Mouse (Mus musculus) ES-Bruce4 (cell line): ENCODE results near the gene Olfr721-ps1. TPM values are rescaled to one million over a fixed set of nuclear protein-coding genes. Genes with fewer than 3 reads are reported as not detected.

Source experiments
- H3K27ac ChIP-seq: 2 replicates; pipeline ENCODE4 v1.5.1; 2012; ENCODE audit warnings: low read length, inconsistent platforms; ENCODE audit not compliant: insufficient read depth
- H3K27me3 ChIP-seq: 2 replicates; pipeline ENCODE4 v1.6.1; 2012; ENCODE audit warnings: mild to moderate bottlenecking, low read length, inconsistent platforms; ENCODE audit not compliant: control insufficient read depth, poor library complexity, insufficient read depth, severe bottlenecking
- H3K36me3 ChIP-seq: 2 replicates; pipeline ENCODE4 v1.6.1; 2012; ENCODE audit warnings: inconsistent platforms, mild to moderate bottlenecking, low read length, moderate library complexity; ENCODE audit not compliant: control insufficient read depth, poor library complexity, insufficient read depth, severe bottlenecking
- H3K4me1 ChIP-seq: one replicate; pipeline ENCODE4 v1.8.1; 2011; ENCODE audit warnings: low read length; ENCODE audit not compliant: control insufficient read depth, insufficient read depth
- H3K4me3 ChIP-seq: 2 replicates; pipeline ENCODE4 v1.5.1; 2011; ENCODE audit warnings: low read depth, mild to moderate bottlenecking, low read length
- H3K9ac ChIP-seq: 2 replicates; pipeline ENCODE4 v1.6.1; 2012; ENCODE audit warnings: low read depth, mild to moderate bottlenecking, inconsistent platforms; ENCODE audit not compliant: poor library complexity, severe bottlenecking
- H3K9me3 ChIP-seq: replicated peaks from 2 replicates; pipeline ENCODE4 v1.6.1; 2012; ENCODE audit warnings: mild to moderate bottlenecking, low read length, inconsistent platforms; ENCODE audit not compliant: control insufficient read depth, poor library complexity, insufficient read depth, severe bottlenecking
- CTCF ChIP-seq: IDR thresholded peaks from one replicate; pipeline ENCODE4 v1.8.1; 2011; ENCODE audit warnings: low read depth, low read length
- EP300 ChIP-seq: IDR thresholded peaks from 2 replicates; pipeline ENCODE4 v1.6.1; 2011; ENCODE audit warnings: low read depth, low read length; ENCODE audit not compliant: insufficient read depth
- POLR2A ChIP-seq: IDR thresholded peaks from one replicate; pipeline ENCODE4 v1.8.1; 2011; ENCODE audit warnings: low read length; ENCODE audit not compliant: insufficient read depth
- polyA plus RNA-seq: library from polyadenylated mRNA; stranded (reverse); fragments of >200 nt; gene quantifications from 2 replicates; pipeline ENCODE4 v1.2.4, GENCODE M21; 2011; ENCODE audit warnings: low read depth; ENCODE audit not compliant: missing spikeins, insufficient read depth, insufficient read length

Olfr721-ps1 gene
- not detected in 2 replicates for polyA plus RNA-seq

GRCm38 (mm10) chr14:14400998-14401397, at the start of gene Olfr721-ps1:
Olfr721-ps1 (plus strand) TSS chr14:14401298.
- H3K27me3 ChIP-seq = no peaks in the 10 kb centered on the region
- TF ChIP-seq POLR2A (no peak), EP300 (no peak), CTCF (no peak)
- no peaks in the 10 kb centered on the region for H3K4me1 ChIP-seq
- H3K4me3 ChIP-seq = no peak within 1 kb of the TSS
- no peaks in the 10 kb centered on the region; the same call in 1 of the 2 replicates for H3K9me3 ChIP-seq
- no peaks in the 10 kb centered on the region for H3K36me3 ChIP-seq
- no peak within 1 kb of the TSS for H3K9ac ChIP-seq
- H3K27ac ChIP-seq = no peak within 1 kb of the TSS

- Histone ChIP-seq H3K4me3 (no peak overlapping the region), H3K36me3 (no peaks in the 10 kb centered on the region), H3K9ac (no peak overlapping the region), H3K9me3 (peaks cover 49% of the 10 kb centered on the region), H3K27ac (no peak overlapping the region), H3K27me3 (no peaks in the 10 kb centered on the region), H3K4me1 (no peaks in the 10 kb centered on the region)
- no peak for TF ChIP-seq POLR2A
These were observed 49.1 kb upstream of the Olfr721-ps1 start for GRCm38 (mm10) chr14:14351721-14352590.

GRCm38 (mm10) chr14:14352606-14353005, 48.5 kb upstream of the Olfr721-ps1 start:
- no peaks in the 10 kb centered on the region for H3K36me3 ChIP-seq
- H3K27ac ChIP-seq = no peak overlapping the region
- TF ChIP-seq CTCF (no peak), POLR2A (no peak), EP300 (no peak)
- H3K9ac ChIP-seq = no peak overlapping the region
- no peak overlapping the region for H3K4me3 ChIP-seq
- peaks cover 49% of the 10 kb centered on the region for H3K9me3 ChIP-seq
- H3K27me3 ChIP-seq = no peaks in the 10 kb centered on the region
- H3K4me1 ChIP-seq = no peaks in the 10 kb centered on the region

- TF ChIP-seq EP300 (no peak), CTCF (no peak), POLR2A (no peak)
- Histone ChIP-seq H3K27ac (no peak overlapping the region), H3K27me3 (no peaks in the 10 kb centered on the region), H3K4me3 (no peak overlapping the region), H3K36me3 (no peaks in the 10 kb centered on the region), H3K9me3 (peaks cover 47% of the 10 kb centered on the region), H3K4me1 (no peaks in the 10 kb centered on the region), H3K9ac (no peak overlapping the region)
These were observed 47.9 kb upstream of the Olfr721-ps1 start for GRCm38 (mm10) chr14:14353081-14353732.

- Histone ChIP-seq H3K4me1 (no peaks in the 10 kb centered on the region), H3K27ac (no peak overlapping the region), H3K9me3 (peaks cover 41% of the 10 kb centered on the region), H3K4me3 (no peak overlapping the region), H3K9ac (no peak overlapping the region), H3K27me3 (no peaks in the 10 kb centered on the region), H3K36me3 (no peaks in the 10 kb centered on the region)
- TF ChIP-seq EP300 (no peak), CTCF (no peak), POLR2A (no peak)
These were observed 47.2 kb upstream of the Olfr721-ps1 start for GRCm38 (mm10) chr14:14353740-14354510.
